Mouse (Mus musculus) CH12.LX (cell line): Measurements from ENCODE around the gene Bcl11a. TPM values are rescaled to one million over a fixed set of nuclear protein-coding genes. Genes with fewer than 3 reads are reported as not detected.

Experiments
- DNase-seq: peaks from one replicate; pipeline ENCODE4 v3.0.0-alpha.2; 2013; ENCODE audit errors: extremely low read depth
- H3K27ac ChIP-seq: 2 replicates; pipeline ENCODE4 v1.5.1; 2012; ENCODE audit warnings: low read depth, mild to moderate bottlenecking, control low read depth, moderate library complexity; ENCODE audit not compliant: insufficient read depth
- H3K27me3 ChIP-seq: replicated peaks from 2 replicates; pipeline ENCODE3; 2012; ENCODE audit warnings: inconsistent platforms
- H3K36me3 ChIP-seq, 2 experiments: replicated peaks in 1 of 2; 2 replicates each; pipeline versions ENCODE3 to v1.6.1; 2012; ENCODE audit warnings: inconsistent platforms in 1 of 2, low read length in 1 of 2, mild to moderate bottlenecking in 1 of 2, mixed read lengths in 1 of 2, moderate library complexity in 1 of 2; ENCODE audit not compliant: control insufficient read depth in 1 of 2, insufficient read depth in 1 of 2
- H3K4me1 ChIP-seq, 2 experiments: 2 replicates each; pipeline ENCODE4 v1.6.1; 2012; ENCODE audit warnings: inconsistent platforms in 1 of 2, moderate library complexity in 1 of 2; ENCODE audit not compliant: insufficient read depth in 2 of 2, control insufficient read depth in 1 of 2
- H3K4me2 ChIP-seq: 2 replicates; pipeline ENCODE4 v1.6.1; 2012; ENCODE audit warnings: low read depth, mild to moderate bottlenecking, control low read depth; ENCODE audit not compliant: poor library complexity, insufficient read depth, severe bottlenecking
- H3K4me3 ChIP-seq, 3 experiments: fragments of 150-350 bp in 1 of 3; sonication (generic) in 1 of 3; replicated peaks in 1 of 3; 2 replicates each; pipeline versions ENCODE3 to v1.5.1; 2011 to 2012; ENCODE audit warnings: low read depth in 2 of 3, low read length in 2 of 3, mild to moderate bottlenecking in 2 of 3, moderate library complexity in 2 of 3, control low read depth in 1 of 3, improper control_type of control experiment in 1 of 3, inconsistent platforms in 1 of 3, mixed read lengths in 1 of 3; ENCODE audit not compliant: poor library complexity in 1 of 3
- H3K79me2 ChIP-seq: replicated peaks from 2 replicates; pipeline ENCODE4 v1.6.1; 2012; ENCODE audit warnings: mild to moderate bottlenecking, moderate library complexity; ENCODE audit not compliant: control insufficient read depth, poor library complexity, insufficient read depth, severe bottlenecking; ENCODE audit errors: extremely low read depth
- H3K9ac ChIP-seq: 2 replicates; pipeline ENCODE4 v1.6.1; 2012; ENCODE audit warnings: low read depth, mild to moderate bottlenecking, control low read depth, moderate library complexity; ENCODE audit not compliant: insufficient read depth
- H3K9me3 ChIP-seq: replicated peaks from 2 replicates; pipeline ENCODE3; 2012; ENCODE audit warnings: low read length, inconsistent platforms, mixed read lengths
- BHLHE40 ChIP-seq: IDR thresholded peaks from 2 replicates; pipeline ENCODE4 v1.6.1; 2011; ENCODE audit warnings: mild to moderate bottlenecking, low read depth, low read length, improper control_type of control experiment
- CHD2 ChIP-seq: IDR thresholded peaks from 2 replicates; pipeline ENCODE4 v1.6.1; 2011; ENCODE audit warnings: low read length, improper control_type of control experiment
- CTCF ChIP-seq, 2 experiments: IDR thresholded peaks in 1 of 2; conservative IDR thresholded peaks in 1 of 2; 2 replicates each; pipeline ENCODE4 v1.5.1; 2011 to 2012; ENCODE audit warnings: low read depth in 2 of 2, low read length in 2 of 2, improper control_type of control experiment in 1 of 2, inconsistent platforms in 1 of 2, mild to moderate bottlenecking in 1 of 2, moderate library complexity in 1 of 2
- E2F4 ChIP-seq: IDR thresholded peaks from 2 replicates; pipeline ENCODE4 v1.6.1; 2011; ENCODE audit warnings: low read depth, low read length, improper control_type of control experiment; ENCODE audit not compliant: insufficient replicate concordance
- GABPA ChIP-seq: IDR thresholded peaks from 2 replicates; pipeline ENCODE4 v1.6.1; 2012; ENCODE audit warnings: low read depth, low read length, improper control_type of control experiment, inconsistent platforms; ENCODE audit not compliant: insufficient replicate concordance
- HCFC1 ChIP-seq: IDR thresholded peaks from 2 replicates; pipeline ENCODE4 v1.6.1; 2012; ENCODE audit warnings: low read depth, mild to moderate bottlenecking, inconsistent platforms, low read length, improper control_type of control experiment
- IRF4 ChIP-seq: IDR thresholded peaks from 2 replicates; pipeline ENCODE4 v1.6.1; 2014; ENCODE audit warnings: low read depth, mild to moderate bottlenecking, inconsistent platforms, low read length, improper control_type of control experiment
- MAFK ChIP-seq: IDR thresholded peaks from 2 replicates; pipeline ENCODE4 v1.6.1; 2011; ENCODE audit warnings: low read length, improper control_type of control experiment; ENCODE audit not compliant: insufficient replicate concordance
- MAX ChIP-seq: IDR thresholded peaks from 2 replicates; pipeline ENCODE4 v1.6.1; 2011; ENCODE audit warnings: low read length, improper control_type of control experiment
- MEF2A ChIP-seq: IDR thresholded peaks from 2 replicates; pipeline ENCODE4 v1.6.1; 2014; ENCODE audit warnings: low read depth, mild to moderate bottlenecking, inconsistent platforms, low read length, improper control_type of control experiment, borderline replicate concordance
- MXI1 ChIP-seq: IDR thresholded peaks from 2 replicates; pipeline ENCODE4 v1.6.1; 2011; ENCODE audit warnings: mild to moderate bottlenecking, low read depth, low read length, improper control_type of control experiment
- MYC ChIP-seq: IDR thresholded peaks from 2 replicates; pipeline ENCODE4 v1.6.1; 2011; ENCODE audit warnings: low read depth, mild to moderate bottlenecking, improper control_type of control experiment, low read length
- NELFE ChIP-seq: IDR thresholded peaks from 2 replicates; pipeline ENCODE4 v1.6.1; 2011; ENCODE audit warnings: low read depth, low read length, improper control_type of control experiment
- POLR2A ChIP-seq: IDR thresholded peaks from 2 replicates; pipeline ENCODE4 v1.6.1; 2011; ENCODE audit warnings: low read depth, mild to moderate bottlenecking, improper control_type of control experiment, low read length
- RAD21 ChIP-seq: IDR thresholded peaks from 2 replicates; pipeline ENCODE4 v1.6.1; 2011; ENCODE audit warnings: low read depth, mild to moderate bottlenecking, low read length, improper control_type of control experiment, moderate library complexity
- RCOR1 ChIP-seq: conservative IDR thresholded peaks from 2 replicates; pipeline ENCODE4 v1.6.1; 2012; ENCODE audit warnings: low read depth, mild to moderate bottlenecking, inconsistent platforms, low read length, improper control_type of control experiment
- SMC3 ChIP-seq: IDR thresholded peaks from 2 replicates; pipeline ENCODE4 v1.6.1; 2011; ENCODE audit warnings: low read depth, low read length, improper control_type of control experiment
- TBP ChIP-seq: conservative IDR thresholded peaks from 2 replicates; pipeline ENCODE4 v1.6.1; 2011; ENCODE audit warnings: low read depth, low read length, improper control_type of control experiment
- TCF12 ChIP-seq: IDR thresholded peaks from 2 replicates; pipeline ENCODE4 v1.6.1; 2014; ENCODE audit warnings: low read depth, mild to moderate bottlenecking, inconsistent platforms, low read length, improper control_type of control experiment
- UBTF ChIP-seq: IDR thresholded peaks from 2 replicates; pipeline ENCODE4 v1.6.1; 2012; ENCODE audit warnings: low read depth, mild to moderate bottlenecking, inconsistent platforms, low read length, improper control_type of control experiment, moderate library complexity
- USF1 ChIP-seq: IDR thresholded peaks from 2 replicates; pipeline ENCODE4 v1.6.1; 2014; ENCODE audit warnings: low read depth, mild to moderate bottlenecking, inconsistent platforms, low read length, improper control_type of control experiment
- ZC3H11A ChIP-seq: IDR thresholded peaks from 2 replicates; pipeline ENCODE4 v1.6.1; 2012; ENCODE audit warnings: low read depth, mild to moderate bottlenecking, inconsistent platforms, low read length, improper control_type of control experiment
- ZMIZ1 ChIP-seq: IDR thresholded peaks from 2 replicates; pipeline ENCODE4 v1.6.1; 2012; ENCODE audit warnings: low read depth, mild to moderate bottlenecking, inconsistent platforms, low read length, improper control_type of control experiment
- ZNF384 ChIP-seq: IDR thresholded peaks from 2 replicates; pipeline ENCODE4 v1.6.1; 2012; ENCODE audit warnings: low read depth, low read length, improper control_type of control experiment, inconsistent platforms
- dilution Hi-C: fragments of 300-500 bp; cut with MboI; formaldehyde crosslinking; loops from 2 replicates; pipeline ENCODE4 v1.14.3; 2020; ENCODE audit warnings: low sequenced_read_pairs; ENCODE audit not compliant: extremely low pct_unique_long_range_greater_than_20kb, extremely low pct_ligation_motif_present
- in situ Hi-C: fragments of 300-500 bp; cut with MboI; formaldehyde crosslinking; loops from 3 replicates; pipeline ENCODE4 v1.14.3; 2019; ENCODE audit warnings: low sequenced_read_pairs, low pct_ligation_motif_present, low pct_unique_long_range_greater_than_20kb, mixed read lengths
- polyA plus RNA-seq: library from polyadenylated mRNA; unstranded; fragments of >175 nt; gene quantifications from 2 replicates; pipeline ENCODE4 v1.2.1, GENCODE M21; 2012; ENCODE audit warnings: low read depth; ENCODE audit not compliant: insufficient read length
- total RNA-seq, 2 experiments: library from RNA; depleted of rRNA; stranded (reverse); fragments of 300-350 nt in 1 of 2; fragments of >200 nt in 1 of 2; gene quantifications; 2 replicates each; pipeline ENCODE4 v1.2.3; 2012 to 2014

Bcl11a gene
- total and polyA plus RNA-seq, 3 experiments = 6.8 to 57.9 (median 13.9) TPM

- TF ChIP-seq TBP (0 out of 2 replicates have a peak, but pooled peaks have one; percentile 29), MAFK (no peak), NELFE (0 out of 2 replicates have a peak, but pooled peaks have one; percentile 14), MXI1 (peak; percentile 86), USF1 (no peak), GABPA (no peak), UBTF (peak; percentile 72; the same call in 1 of the 2 replicates)
Observed at GRCm38 (mm10) chr11:24079392-24080391, 1.8 kb downstream of the Bcl11a start (continued).

DNA sequence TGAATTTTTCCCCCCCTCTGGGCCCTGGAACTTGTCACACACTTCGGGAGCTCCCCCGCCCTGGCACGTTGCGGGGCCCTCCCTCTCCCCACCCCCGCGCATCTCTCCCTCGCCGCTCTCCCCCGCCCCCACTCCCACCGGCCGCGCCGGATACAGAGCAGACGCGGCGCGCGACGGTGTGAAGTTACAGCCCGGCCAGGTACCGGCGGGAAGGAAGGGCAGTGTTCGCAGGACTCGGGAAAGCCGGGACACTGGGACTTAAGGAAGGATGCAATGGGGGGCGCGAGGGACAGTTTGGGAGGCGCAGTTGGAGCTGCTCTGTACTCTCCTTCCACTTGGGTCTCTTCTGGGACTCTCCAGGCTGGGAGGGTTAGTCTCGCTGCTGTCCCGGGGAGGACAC is 2.7 kb downstream of the Bcl11a start:
- H3K9me3 ChIP-seq = no peaks in the 10 kb centered on the region
- H3K4me1 ChIP-seq = peaks cover 2 to 24% of the 10 kb centered on the region in 2 experiments; a peak in 2 of 4 replicates
- H3K9ac ChIP-seq = peak overlapping the region; percentile 3; the same call in 1 of the 2 replicates
- peak overlapping the region; percentile 98 for H3K4me2 ChIP-seq
- H3K36me3 ChIP-seq = peaks cover 0 to 11% of the 10 kb centered on the region in 2 experiments
- peak; percentile 80 for DNase-seq
- no peaks in the 10 kb centered on the region; the same call in 1 of the 2 replicates for H3K79me2 ChIP-seq
- in situ Hi-C loops = loop anchor here (5.0 to 10.0 kb wide), 2 partner anchors 117 to 164 kb away; no protein-coding TSS in a partner anchor
- TF ChIP-seq CHD2 (peak; percentile 69), TCF12 (0 out of 2 replicates have a peak, but pooled peaks have one; percentile 21), SMC3 (no peak), POLR2A (0 out of 2 replicates have a peak, but pooled peaks have one; percentile 0)
- dilution Hi-C loops = no loop called here
- H3K27me3 ChIP-seq = no peaks in the 10 kb centered on the region
- peak overlapping the region; percentile 60 to 80 (median 76) for H3K4me3 ChIP-seq
- peak overlapping the region; percentile 3; the same call in 1 of the 2 replicates for H3K27ac ChIP-seq

DNA sequence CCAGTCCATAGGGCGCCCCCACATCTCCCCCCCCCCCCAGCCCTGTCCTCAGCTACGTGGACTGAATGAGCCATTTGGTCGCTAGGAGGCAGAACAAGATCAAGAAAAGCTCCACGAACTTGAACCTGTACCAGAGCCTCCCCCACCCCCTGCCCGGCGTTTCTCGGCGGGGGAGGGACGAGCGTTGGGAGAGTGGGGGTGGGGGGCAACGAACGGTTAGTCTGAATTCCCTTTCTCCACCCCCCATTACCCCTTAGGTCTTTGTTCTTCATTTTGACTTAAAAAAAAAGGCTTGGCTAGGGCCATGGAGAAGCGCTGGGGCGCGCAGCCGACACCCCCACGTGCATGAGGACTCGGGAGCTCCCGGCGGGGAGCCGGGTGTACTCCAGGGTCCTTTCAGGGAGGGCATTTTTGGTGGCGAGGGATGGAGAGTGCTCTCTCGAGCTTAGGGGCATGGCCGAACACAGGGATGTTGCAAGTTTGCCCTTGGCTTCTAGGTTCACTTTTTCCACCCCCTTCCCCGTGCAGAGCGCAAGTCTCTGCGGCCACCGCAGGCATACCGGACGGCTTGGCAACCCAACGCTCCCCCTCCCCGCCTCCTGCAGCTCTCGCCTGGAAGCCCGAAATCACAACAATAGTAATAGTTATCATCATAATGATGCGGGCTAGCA is 3.3 kb downstream of the Bcl11a start:
- H3K27ac ChIP-seq = peak overlapping the region; percentile 3; the same call in 1 of the 2 replicates
- DNase-seq = peak; percentile 95
- dilution Hi-C loops = no loop called here
- TF ChIP-seq ZC3H11A (peak; percentile 41), RAD21 (peak; percentile 76), GABPA (no peak), CTCF (conservative IDR thresholded peaks at IDR 0.05 in 1 of 2, IDR thresholded peaks at IDR 0.05 in 1 of 2; ENCODE audit: low read depth in 2 of 2, low read length in 2 of 2) (peak in 1 of 2 experiments; percentile 80; a peak in 2 of 4 replicates), TBP (no peak), E2F4 (no peak), MEF2A (peak; percentile 31; the same call in 1 of the 2 replicates), RCOR1 (no peak), ZMIZ1 (no peak), UBTF (no peak), USF1 (no peak), CHD2 (peak; percentile 95), ZNF384 (peak; percentile 73), IRF4 (peak; percentile 38; the same call in 1 of the 2 replicates), MAX (peak; percentile 63), NELFE (no peak; the same call in 1 of the 2 replicates), BHLHE40 (peak; percentile 47), HCFC1 (no peak), MYC (peak; percentile 52; the same call in 1 of the 2 replicates)

More for the DNA sequence above, 3.3 kb downstream of the Bcl11a start:
- in situ Hi-C loops = loop anchor here (5.0 to 10.0 kb wide), 2 partner anchors 116 to 164 kb away; no protein-coding TSS in a partner anchor
- Histone ChIP-seq H3K4me3 (peak overlapping the region; percentile 60 to 77 (median 76)), H3K4me1 (peaks cover 6 to 25% of the 10 kb centered on the region in 2 experiments; a peak in 3 of 4 replicates), H3K79me2 (no peaks in the 10 kb centered on the region; the same call in 1 of the 2 replicates), H3K9ac (peak overlapping the region; percentile 16), H3K9me3 (no peaks in the 10 kb centered on the region), H3K4me2 (peak overlapping the region; percentile 98), H3K27me3 (no peaks in the 10 kb centered on the region), H3K36me3 (peaks cover 5 to 17% of the 10 kb centered on the region in 2 experiments)
